Mouse (Mus musculus) midbrain, embryonic 16.5 days (tissue): ENCODE results near the gene Klk8. TPM values are rescaled to one million over a fixed set of nuclear protein-coding genes. Genes with fewer than 3 reads are reported as not detected.

Experiments used
- ATAC-seq: fragments of 200-750 bp; cut with Nextera tagmentation; 2 replicates; pipeline ENCODE4 v1.8.0; 2017; ENCODE audit warnings: moderate TSS enrichment
- H3K27ac ChIP-seq: fragments of 300-500 bp; sonication (generic); 2 replicates; pipeline ENCODE4 v1.5.1; 2014; ENCODE audit warnings: mild to moderate bottlenecking, low read length, mixed read lengths
- H3K27me3 ChIP-seq: fragments of 300-500 bp; sonication (generic); 2 replicates; pipeline ENCODE4 v1.6.1; 2014; ENCODE audit warnings: low read depth, low read length, mixed read lengths; ENCODE audit not compliant: control insufficient read depth, insufficient read depth
- H3K36me3 ChIP-seq: fragments of 300-500 bp; sonication (generic); 2 replicates; pipeline ENCODE4 v1.6.1; 2014; ENCODE audit warnings: mild to moderate bottlenecking, low read length, moderate library complexity, mixed read lengths; ENCODE audit not compliant: control insufficient read depth, insufficient read depth
- H3K4me1 ChIP-seq: fragments of 300-500 bp; sonication (generic); 2 replicates; pipeline ENCODE4 v1.6.1; 2014; ENCODE audit warnings: mild to moderate bottlenecking, low read length, mixed read lengths; ENCODE audit not compliant: control insufficient read depth, insufficient read depth
- H3K4me2 ChIP-seq: fragments of 300-500 bp; sonication (generic); 2 replicates; pipeline ENCODE4 v1.6.1; 2014; ENCODE audit warnings: mild to moderate bottlenecking, low read length, mixed read lengths
- H3K4me3 ChIP-seq: fragments of 300-500 bp; sonication (generic); 2 replicates; pipeline ENCODE4 v1.5.1; 2014; ENCODE audit warnings: low read depth, mild to moderate bottlenecking, low read length, moderate library complexity, mixed read lengths
- H3K9ac ChIP-seq: fragments of 300-500 bp; sonication (generic); 2 replicates; pipeline ENCODE4 v1.6.1; 2014; ENCODE audit warnings: low read depth, low read length, mixed read lengths
- H3K9me3 ChIP-seq: fragments of 300-500 bp; sonication (generic); replicated peaks from 2 replicates; pipeline ENCODE4 v1.6.1; 2014; ENCODE audit warnings: mild to moderate bottlenecking, low read length, mixed read lengths; ENCODE audit not compliant: control insufficient read depth, poor library complexity, severe bottlenecking
- WGBS: fragments of 180-500 bp; shearing (Covaris S2); extraction: QIAGEN DNeasy Blood & Tissue Kit; methylation state at CpG from one replicate; pipeline ENCODE4 v1.1.7; 2014; 5-methylcytosine and 5-hydroxymethylcytosine counted together
- polyA plus RNA-seq: library from polyadenylated mRNA; unstranded; fragments of >200 nt; fragmentation: Nextera tagmentation; extraction: Ambion mirVana; gene quantifications from 2 replicates; pipeline ENCODE4 v1.2.1, GENCODE M21; 2015

Klk8 gene
- polyA plus RNA-seq, 1 experiment from 2014 or later: 8.6 TPM

DNA sequence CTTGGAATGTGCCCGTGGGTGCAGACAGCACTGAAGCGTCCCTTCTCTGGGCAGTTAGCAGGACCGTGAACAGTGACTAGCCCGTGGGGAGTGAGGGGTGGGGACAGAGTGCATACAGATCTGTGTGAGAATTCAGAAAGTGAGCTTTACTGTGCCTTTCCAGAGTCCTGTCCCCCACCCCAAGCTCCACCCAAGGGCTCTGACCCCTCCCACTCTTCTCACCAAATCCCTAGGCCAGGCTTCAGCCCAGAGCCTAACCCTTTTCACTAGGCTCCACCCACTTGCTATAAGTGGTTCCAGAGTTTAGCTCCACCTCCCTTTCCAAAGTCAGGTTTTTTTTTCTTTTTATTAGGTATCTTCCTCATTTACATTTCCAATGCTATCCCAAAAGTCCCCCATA, 46.4 kb downstream of the Klk8 start:
- H3K4me1 ChIP-seq: no peaks in the 10 kb centered on the region
- WGBS: 99% methylated on average over 4 of the region's 4 CpGs

DNA sequence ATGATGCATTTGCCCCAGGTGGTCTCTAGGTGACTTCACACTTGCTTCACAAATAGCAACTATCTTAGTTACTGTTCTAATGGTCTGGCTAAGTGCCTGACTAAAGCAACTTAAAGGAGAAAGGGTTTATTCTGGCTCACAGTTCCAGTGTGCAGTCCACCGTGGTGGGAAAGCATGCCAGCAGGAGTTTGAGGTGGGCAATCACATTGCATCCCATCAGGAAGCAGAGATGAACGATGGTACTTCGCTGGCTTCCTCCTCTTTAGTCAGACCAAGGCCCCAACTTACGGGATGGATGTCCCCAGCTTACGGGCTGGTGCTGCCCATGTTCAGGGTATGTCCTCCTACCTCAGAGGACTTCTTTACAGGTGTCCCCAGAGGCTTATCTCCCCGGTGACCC, 54.2 kb downstream of the Klk8 start:
- ATAC-seq: no peak
- no peaks in the 10 kb centered on the region for H3K36me3 ChIP-seq

More for the DNA sequence above, 46.4 kb downstream of the Klk8 start:
- no peak for ATAC-seq
- Histone ChIP-seq H3K27me3 (no peaks in the 10 kb centered on the region), H3K4me2 (no peak overlapping the region), H3K9ac (no peak overlapping the region), H3K4me3 (no peak overlapping the region), H3K27ac (no peak overlapping the region), H3K9me3 (no peaks in the 10 kb centered on the region), H3K36me3 (no peaks in the 10 kb centered on the region)

More for the DNA sequence above, 54.2 kb downstream of the Klk8 start:
- Histone ChIP-seq H3K4me1 (no peaks in the 10 kb centered on the region), H3K27ac (no peak overlapping the region), H3K9ac (no peak overlapping the region), H3K4me3 (no peak overlapping the region), H3K27me3 (no peaks in the 10 kb centered on the region), H3K9me3 (no peaks in the 10 kb centered on the region), H3K4me2 (no peak overlapping the region)
- WGBS: 88% methylated on average over 6 of the region's 6 CpGs

Other genes with a start within 250 kb of the Klk8 start
- 9.1 and 9.9 TPM in 2 replicates for gene Zfp658, start 235.3 kb upstream of the Klk8 start, polyA plus RNA-seq
- 15.6 and 17.1 TPM in 2 replicates for gene Zfp719, start 218.0 kb upstream of the Klk8 start, polyA plus RNA-seq
- 0.40 and 0.55 TPM in 2 replicates for gene Zfp819, start 190.4 kb upstream of the Klk8 start, polyA plus RNA-seq
- 0.10 and 0.21 TPM in 2 replicates for gene Ceacam18, start 162.9 kb upstream of the Klk8 start, polyA plus RNA-seq
- gene Siglece, start 137.4 kb upstream of the Klk8 start, polyA plus RNA-seq: 0.16 and 0.32 TPM in 2 replicates
- 26.4 and 27.8 TPM in 2 replicates for gene Ctu1, start 125.6 kb upstream of the Klk8 start, polyA plus RNA-seq
- gene Klk14, start 107.2 kb upstream of the Klk8 start, polyA plus RNA-seq: not detected in 2 replicates
- gene Klk13, start 85.0 kb upstream of the Klk8 start, polyA plus RNA-seq: 0.19 and 0.20 TPM in 2 replicates
- gene Klk12, start 28.7 kb upstream of the Klk8 start, polyA plus RNA-seq: not detected in 2 replicates
- 0.21 TPM in 1 of 2 replicates, not detected in the other for gene Klk11, start 23.0 kb upstream of the Klk8 start, polyA plus RNA-seq
- 0.13 and 0.25 TPM in 2 replicates for gene Klk10, start 16.5 kb upstream of the Klk8 start, polyA plus RNA-seq
- 0.13 TPM in 1 of 2 replicates, not detected in the other for gene Klk9, start 5.7 kb upstream of the Klk8 start, polyA plus RNA-seq
- not detected in 2 replicates for gene Klk7, start 13.7 kb downstream of the Klk8 start, polyA plus RNA-seq
- gene Klk6, start 26.9 kb downstream of the Klk8 start, polyA plus RNA-seq: not detected in 2 replicates
- not detected in 2 replicates for gene Klk5, start 44.4 kb downstream of the Klk8 start, polyA plus RNA-seq
- 0.39 TPM in 1 of 2 replicates, not detected in the other for gene Klk4, start 83.6 kb downstream of the Klk8 start, polyA plus RNA-seq
- not detected in 2 replicates for gene Klk15, start 136.2 kb downstream of the Klk8 start, polyA plus RNA-seq
- not detected in 2 replicates for gene Klk1b8, start 153.1 kb downstream of the Klk8 start, polyA plus RNA-seq
- gene Klk1b1, start 169.2 kb downstream of the Klk8 start, polyA plus RNA-seq: not detected in 2 replicates
- not detected in 2 replicates for gene Klk1b9, start 178.5 kb downstream of the Klk8 start, polyA plus RNA-seq
- gene Klk1b11, start 198.3 kb downstream of the Klk8 start, polyA plus RNA-seq: not detected in 2 replicates
- not detected in 2 replicates for gene Klk1b26, start 214.6 kb downstream of the Klk8 start, polyA plus RNA-seq